Comparison of ENCODE assay signal across 9 mouse cellular contexts in the genomic region with DNA sequence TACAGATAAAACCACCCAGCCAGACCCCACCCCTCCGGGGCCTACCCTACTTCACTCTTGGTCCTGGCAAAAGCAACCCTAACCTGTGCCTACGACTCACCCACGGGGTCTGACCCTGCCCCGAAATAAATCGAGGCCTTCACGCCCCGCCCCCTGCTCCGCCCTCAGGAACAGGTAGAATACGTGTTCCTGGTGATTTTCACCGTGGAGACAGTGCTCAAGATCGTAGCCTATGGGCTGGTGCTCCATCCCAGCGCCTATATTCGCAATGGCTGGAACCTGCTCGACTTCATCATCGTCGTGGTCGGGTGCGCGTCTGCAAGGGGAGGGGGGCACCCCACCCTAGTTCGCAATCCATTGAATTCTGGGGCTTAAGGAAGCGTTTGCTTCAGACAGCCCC. TPM values are rescaled to one million over a fixed set of nuclear protein-coding genes. Genes with fewer than 3 reads are reported as not detected.
A peak's percentile ranks its signal among the peaks of the same experiment; 100 is the strongest.
DNase-seq lines count a peak whose midpoint lies in the region; ATAC-seq and TF ChIP-seq lines count a peak whose summit lies in the region.
"Had no signal": no experiment of that assay in that cellular context is flagged by ENCODE, and none has a peak within 500 bp of the region (broad histone marks: within the 10 kb centered on the region; RNA-seq: fewer than 3 reads in every experiment).

No protein-coding gene starts in this region.

- no peak for DNase-seq in heart, postnatal 25 days (ENCODE audit: low spot score)
- peak; percentile 12 for DNase-seq in brain, embryonic 14.5 days (ENCODE audit: low read depth)
- DNase-seq in forebrain, embryonic 11.5 days (ENCODE audit: low spot score): no peak
- no peak for DNase-seq in liver, embryonic 13.5 days
- no peak for DNase-seq in MN1 (ENCODE audit: low spot score)
- DNase-seq in adrenal gland, postnatal 10 days: no peak
- DNase-seq in urinary bladder, postnatal 4 days (ENCODE audit: low spot score in 2 of 2): no peak

- H3K36me3 ChIP-seq in heart, embryonic 16.5 days (ENCODE audit: control insufficient read depth, insufficient read depth): no peaks in the 10 kb centered on the region
- H3K36me3 ChIP-seq in forebrain, embryonic 11.5 days (ENCODE audit: control insufficient read depth, insufficient read depth, low read length): no peaks in the 10 kb centered on the region
- H3K36me3 ChIP-seq in liver, embryonic 13.5 days: no peaks in the 10 kb centered on the region

- TF ChIP-seq POLR2A in brain, embryonic 14.5 days (IDR thresholded peaks at IDR 0.05; ENCODE audit: borderline replicate concordance, extremely low read depth, insufficient read depth, insufficient read length, poor library complexity, severe bottlenecking): no peak

- WGBS in heart, embryonic 16.5 days: 14% methylated on average over 21 of the region's 21 CpGs
- WGBS in forebrain, embryonic 11.5 days: 19% methylated on average over 21 of the region's 21 CpGs
- whole genome bisulfite sequencing in liver, embryonic 13.5 days (ENCODE audit: insufficient replicate concordance): 23% methylated on average over 21 of the region's 21 CpGs

- intact Hi-C loops in heart, postnatal 25 days (cut with DNase I): no loop called here

- peak overlapping the region; percentile 67 for H3K4me2 ChIP-seq in heart, embryonic 16.5 days (ENCODE audit: low read depth, low read length)
- peak overlapping the region; percentile 58 for H3K4me2 ChIP-seq in forebrain, embryonic 11.5 days (ENCODE audit: low read depth, low read length, severe bottlenecking)
- peak overlapping the region; percentile 30 for H3K4me2 ChIP-seq in liver, embryonic 13.5 days

- no peaks in the 10 kb centered on the region; the same call in 1 of the 2 replicates for H3K9me3 ChIP-seq in heart, embryonic 16.5 days (replicated peaks; ENCODE audit: control insufficient read depth, low read length)
- no peaks in the 10 kb centered on the region for H3K9me3 ChIP-seq in forebrain, embryonic 11.5 days (ENCODE audit: control insufficient read depth, low read length)
- no peaks in the 10 kb centered on the region for H3K9me3 ChIP-seq in liver, embryonic 13.5 days (replicated peaks)

- H3K27me3 ChIP-seq in heart, embryonic 16.5 days (ENCODE audit: control insufficient read depth, insufficient read depth, low read length): no peaks in the 10 kb centered on the region; the same call in 1 of the 2 replicates
- H3K27me3 ChIP-seq in forebrain, embryonic 11.5 days (ENCODE audit: control insufficient read depth, insufficient read depth, low read length): no peaks in the 10 kb centered on the region
- peaks cover 23% of the 10 kb centered on the region for H3K27me3 ChIP-seq in liver, embryonic 13.5 days

- no peak overlapping the region for H3K9ac ChIP-seq in heart, embryonic 16.5 days (ENCODE audit: low read length)
- no peak overlapping the region for H3K9ac ChIP-seq in forebrain, embryonic 11.5 days (ENCODE audit: low read length)
- no peak overlapping the region for H3K9ac ChIP-seq in liver, embryonic 13.5 days

- no peaks in the 10 kb centered on the region for H3K4me1 ChIP-seq in heart, embryonic 16.5 days (ENCODE audit: control insufficient read depth, insufficient read depth, low read length)
- H3K4me1 ChIP-seq in forebrain, embryonic 11.5 days (replicated peaks; ENCODE audit: control insufficient read depth, insufficient read depth, low read length): no peaks in the 10 kb centered on the region
- H3K4me1 ChIP-seq in liver, embryonic 13.5 days (replicated peaks): no peaks in the 10 kb centered on the region

- TF ChIP-seq CTCF in brain, embryonic 14.5 days (IDR thresholded peaks at IDR 0.05; ENCODE audit: borderline replicate concordance, extremely low read depth, insufficient read depth, insufficient read length): no peak

- no peak overlapping the region for H3K27ac ChIP-seq in heart, embryonic 16.5 days (ENCODE audit: low read length)
- H3K27ac ChIP-seq in forebrain, embryonic 11.5 days (ENCODE audit: low read depth, low read length): no peak overlapping the region
- H3K27ac ChIP-seq in liver, embryonic 13.5 days: no peak overlapping the region

- H3K4me3 ChIP-seq in heart, embryonic 16.5 days (ENCODE audit: low read length): peak overlapping the region; percentile 38
- peak overlapping the region; percentile 27 for H3K4me3 ChIP-seq in forebrain, embryonic 11.5 days (ENCODE audit: low read depth, low read length)
- H3K4me3 ChIP-seq in liver, embryonic 13.5 days (replicated peaks): no peak overlapping the region
- H3K4me3 ChIP-seq: myocyte had no signal

- no peak for ATAC-seq in heart, embryonic 16.5 days (replicated peaks; ENCODE audit: extremely low read depth, insufficient read depth, low FRiP score)
- no peak for ATAC-seq in forebrain, embryonic 11.5 days (replicated peaks; ENCODE audit: low FRiP score)
- ATAC-seq in liver, embryonic 13.5 days (ENCODE audit: low read depth): no peak

RNA-seq across cellular contexts. Expression of a gene that starts 3.2 kb away (rescaled TPM):
- polyA plus RNA-seq in heart, embryonic 16.5 days (2015; fragmentation: Nextera tagmentation; extraction: Ambion mirVana): not detected in 2 replicates
- total RNA-seq in heart, postnatal 25 days (2021): not detected
- polyA plus RNA-seq in brain, embryonic 14.5 days (2012; rRNA removed): 0.15 and 0.36 TPM in 2 replicates
- polyA plus RNA-seq in forebrain, embryonic 11.5 days (2014; fragmentation: Nextera tagmentation; extraction: Ambion mirVana): not detected in 2 replicates
- polyA plus RNA-seq in liver, embryonic 13.5 days (2015; fragmentation: Nextera tagmentation; extraction: Ambion mirVana): 0.10 TPM in 1 of 2 replicates, not detected in the other
- total RNA-seq in adrenal gland, postnatal 10 days (2021): not detected
- polyA plus RNA-seq: myocyte had no signal

RNA-seq across cellular contexts. Expression of a gene that starts 4.7 kb away (rescaled TPM):
- 20.8 and 23.0 TPM in 2 replicates for polyA plus RNA-seq in heart, embryonic 16.5 days (2015; fragmentation: Nextera tagmentation; extraction: Ambion mirVana)
- 10 to 100 TPM; 11.6 to 11.9 TPM for total RNA-seq in heart, postnatal 25 days (2021)
- 26.8 and 35.3 TPM in 2 replicates for polyA plus RNA-seq in brain, embryonic 14.5 days (2012; rRNA removed)
- polyA plus RNA-seq in forebrain, embryonic 11.5 days (2014; fragmentation: Nextera tagmentation; extraction: Ambion mirVana): 33.4 and 33.6 TPM in 2 replicates
- 22.3 and 23.4 TPM in 2 replicates for polyA plus RNA-seq in liver, embryonic 13.5 days (2015; fragmentation: Nextera tagmentation; extraction: Ambion mirVana)
- total RNA-seq in adrenal gland, postnatal 10 days (2021): 10 to 100 TPM; 17.8 to 20.1 TPM

RNA-seq across cellular contexts. Expression of a gene that starts 28.2 kb away (rescaled TPM):
- 0.95 and 1.4 TPM in 2 replicates for polyA plus RNA-seq in heart, embryonic 16.5 days (2015; fragmentation: Nextera tagmentation; extraction: Ambion mirVana)
- 1 to 10 TPM; 1.7 to 2.4 TPM for total RNA-seq in heart, postnatal 25 days (2021)
- polyA plus RNA-seq in brain, embryonic 14.5 days (2012; rRNA removed): 160 and 180 TPM in 2 replicates
- 12.3 and 12.6 TPM in 2 replicates for polyA plus RNA-seq in forebrain, embryonic 11.5 days (2014; fragmentation: Nextera tagmentation; extraction: Ambion mirVana)
- 0.34 and 0.55 TPM in 2 replicates for polyA plus RNA-seq in liver, embryonic 13.5 days (2015; fragmentation: Nextera tagmentation; extraction: Ambion mirVana)
- total RNA-seq in adrenal gland, postnatal 10 days (2021): 10 to 100 TPM; 44.4 to 58.6 TPM

RNA-seq across cellular contexts. Expression of a gene that starts 36.0 kb away (rescaled TPM):
- polyA plus RNA-seq in heart, embryonic 16.5 days (2015; fragmentation: Nextera tagmentation; extraction: Ambion mirVana): 1.2 and 1.8 TPM in 2 replicates
- total RNA-seq in heart, postnatal 25 days (2021): 1 to 10 TPM; 2.2 to 2.5 TPM
- polyA plus RNA-seq in brain, embryonic 14.5 days (2012; rRNA removed): 9.6 and 9.8 TPM in 2 replicates
- polyA plus RNA-seq in forebrain, embryonic 11.5 days (2014; fragmentation: Nextera tagmentation; extraction: Ambion mirVana): 2.2 and 3.3 TPM in 2 replicates
- 0.17 and 0.37 TPM in 2 replicates for polyA plus RNA-seq in liver, embryonic 13.5 days (2015; fragmentation: Nextera tagmentation; extraction: Ambion mirVana)
- total RNA-seq in adrenal gland, postnatal 10 days (2021): 1 to 10 TPM; 3.2 to 3.5 TPM

RNA-seq across cellular contexts. Expression of a gene that starts 36.6 kb away (rescaled TPM):
- polyA plus RNA-seq in heart, embryonic 16.5 days (2015; fragmentation: Nextera tagmentation; extraction: Ambion mirVana): 0.06 and 0.12 TPM in 2 replicates
- not detected for total RNA-seq in heart, postnatal 25 days (2021)
- 0.07 and 0.13 TPM in 2 replicates for polyA plus RNA-seq in brain, embryonic 14.5 days (2012; rRNA removed)
- polyA plus RNA-seq in forebrain, embryonic 11.5 days (2014; fragmentation: Nextera tagmentation; extraction: Ambion mirVana): not detected in 2 replicates
- 0.05 TPM in 1 of 2 replicates, not detected in the other for polyA plus RNA-seq in liver, embryonic 13.5 days (2015; fragmentation: Nextera tagmentation; extraction: Ambion mirVana)
- under 1 TPM; 0.30 to 0.45 TPM for total RNA-seq in adrenal gland, postnatal 10 days (2021)

Comparison
In these comparisons a context has a peak if more than half of its experiments do, and no peak if none do; other contexts are left out.
1. RNA of a gene that starts 28.2 kb away (polyA plus RNA-seq): 160 to 180 TPM in brain, embryonic 14.5 days; 12.3 to 12.6 TPM in forebrain, embryonic 11.5 days, 0.95 to 1.4 TPM in heart, embryonic 16.5 days and 0.34 to 0.55 TPM in liver, embryonic 13.5 days; every median in the first group is over 10 times any median in the second.
2. Peak in every context shown above with its lines, with median percentiles within 50 percentile points of each other: H3K4me2 ChIP-seq.